Mouse (Mus musculus): Measurements from ENCODE around the gene Gm11985. TPM values are rescaled to one million over a fixed set of nuclear protein-coding genes. Genes with fewer than 3 reads are reported as not detected.

Gm11985 gene
- polyA plus RNA-seq, 1 experiment from 2014 or later: not detected

- WGBS: 87% methylated on average over 9 of the region's 9 CpGs
- Histone ChIP-seq H3K4me3 (ENCODE audit: low read length) (no peak overlapping the region), H3K9ac (ENCODE audit: low read depth, low read length) (no peak overlapping the region), H3K9me3 (ENCODE audit: control insufficient read depth, low read length) (no peaks in the 10 kb centered on the region), H3K4me1 (ENCODE audit: control insufficient read depth, insufficient read depth, low read length) (no peaks in the 10 kb centered on the region), H3K27me3 (replicated peaks; ENCODE audit: control insufficient read depth, insufficient read depth, low read length) (no peaks in the 10 kb centered on the region), H3K27ac (ENCODE audit: low read length) (no peak overlapping the region), H3K36me3 (ENCODE audit: control insufficient read depth, insufficient read depth, low read length) (no peaks in the 10 kb centered on the region), H3K4me2 (ENCODE audit: low read depth, low read length) (no peak overlapping the region)
- no peak for ATAC-seq
Observed at GRCm38 (mm10) chr11:7135763-7136162, 52.6 kb downstream of the Gm11985 start.

- 66% methylated on average over 6 of the region's 6 CpGs for WGBS
- no peak overlapping the region for H3K4me3 ChIP-seq (ENCODE audit: low read length)
- no peaks in the 10 kb centered on the region for H3K9me3 ChIP-seq (ENCODE audit: control insufficient read depth, low read length)
- H3K4me2 ChIP-seq (ENCODE audit: low read depth, low read length): no peak overlapping the region
- H3K4me1 ChIP-seq (ENCODE audit: control insufficient read depth, insufficient read depth, low read length): no peaks in the 10 kb centered on the region
- no peaks in the 10 kb centered on the region for H3K36me3 ChIP-seq (ENCODE audit: control insufficient read depth, insufficient read depth, low read length)
- no peak overlapping the region for H3K9ac ChIP-seq (ENCODE audit: low read depth, low read length)
- no peak for ATAC-seq
- H3K27me3 ChIP-seq (replicated peaks; ENCODE audit: control insufficient read depth, insufficient read depth, low read length): no peaks in the 10 kb centered on the region
- H3K27ac ChIP-seq (ENCODE audit: low read length): no peak overlapping the region
Observed at GRCm38 (mm10) chr11:7135301-7135700, 53.1 kb downstream of the Gm11985 start.

GRCm38 (mm10) chr11:7134319-7134718, 54.0 kb downstream of the Gm11985 start:
- Histone ChIP-seq H3K4me3 (ENCODE audit: low read length) (no peak overlapping the region), H3K9me3 (ENCODE audit: control insufficient read depth, low read length) (no peaks in the 10 kb centered on the region), H3K4me1 (ENCODE audit: control insufficient read depth, insufficient read depth, low read length) (no peaks in the 10 kb centered on the region), H3K27me3 (replicated peaks; ENCODE audit: control insufficient read depth, insufficient read depth, low read length) (no peaks in the 10 kb centered on the region), H3K4me2 (ENCODE audit: low read depth, low read length) (no peak overlapping the region), H3K9ac (ENCODE audit: low read depth, low read length) (no peak overlapping the region), H3K27ac (ENCODE audit: low read length) (no peak overlapping the region), H3K36me3 (ENCODE audit: control insufficient read depth, insufficient read depth, low read length) (no peaks in the 10 kb centered on the region)
- no peak for ATAC-seq
- 79% methylated on average over 5 of the region's 5 CpGs for WGBS

- no peak for ATAC-seq
- WGBS: 85% methylated on average over 5 of the region's 5 CpGs
- no peaks in the 10 kb centered on the region for H3K27me3 ChIP-seq (replicated peaks; ENCODE audit: control insufficient read depth, insufficient read depth, low read length)
- no peak overlapping the region for H3K4me3 ChIP-seq (ENCODE audit: low read length)
- H3K4me1 ChIP-seq (ENCODE audit: control insufficient read depth, insufficient read depth, low read length): no peaks in the 10 kb centered on the region
- H3K9ac ChIP-seq (ENCODE audit: low read depth, low read length): no peak overlapping the region
- no peaks in the 10 kb centered on the region for H3K36me3 ChIP-seq (ENCODE audit: control insufficient read depth, insufficient read depth, low read length)
- no peaks in the 10 kb centered on the region for H3K9me3 ChIP-seq (ENCODE audit: control insufficient read depth, low read length)
- H3K27ac ChIP-seq (ENCODE audit: low read length): no peak overlapping the region
- no peak overlapping the region for H3K4me2 ChIP-seq (ENCODE audit: low read depth, low read length)
Observed at GRCm38 (mm10) chr11:7133736-7134135, 54.6 kb downstream of the Gm11985 start.

Other genes starting within 250 kb of the Gm11985 start
- gene Adcy1, start 125.1 kb downstream of the Gm11985 start, polyA plus RNA-seq (2015; fragmentation: Nextera tagmentation; extraction: Ambion mirVana): 0.68 and 0.72 TPM in 2 replicates
- gene Igfbp1, start 9.2 kb upstream of the Gm11985 start, polyA plus RNA-seq (2015; fragmentation: Nextera tagmentation; extraction: Ambion mirVana): 3.3 and 6.4 TPM in 2 replicates
- gene Igfbp3, start 25.4 kb upstream of the Gm11985 start, polyA plus RNA-seq (2015; fragmentation: Nextera tagmentation; extraction: Ambion mirVana): 24.0 and 39.8 TPM in 2 replicates

Data from intestine, embryonic 16.5 days (tissue).